Mouse (Mus musculus) layer of hippocampus, adult 18-20 months (tissue): Measurements from ENCODE around the gene Cox17. TPM values are rescaled to one million over a fixed set of nuclear protein-coding genes. Genes with fewer than 3 reads are reported as not detected.

Experiments
- DNase-seq, 2 experiments: peaks; one replicate each; pipeline ENCODE4 v3.0.0; 2022; ENCODE audit warnings: low spot score in 2 of 2
- total RNA-seq, 2 experiments: library from RNA; stranded (reverse); gene quantifications; 2 replicates each; pipeline ENCODE4 v1.2.3; 2021

The Cox17 gene
- total RNA-seq, 2 experiments from 2014 or later = 136 to 147 TPM

- peak in 1 of 2 experiments; percentile 40 for DNase-seq
Measured at GRCm38 (mm10) chr16:38392126-38392894, 45.5 kb downstream of the Cox17 start.

- DNase-seq = no peak
Measured at GRCm38 (mm10) chr16:38394191-38394618, 47.4 kb downstream of the Cox17 start.

GRCm38 (mm10) chr16:38395060-38395730 lies 48.4 kb downstream of the Cox17 start:
- DNase-seq = no peak

- no peak for DNase-seq
Measured at GRCm38 (mm10) chr16:38396155-38396554, 49.4 kb downstream of the Cox17 start.

GRCm38 (mm10) chr16:38398266-38398665 lies 51.5 kb downstream of the Cox17 start:
- DNase-seq = no peak

- no peak for DNase-seq
Measured at GRCm38 (mm10) chr16:38399076-38399475, 52.3 kb downstream of the Cox17 start.

- DNase-seq = peak in 1 of 2 experiments; percentile 21
Measured at GRCm38 (mm10) chr16:38399531-38400231, 52.9 kb downstream of the Cox17 start.

- DNase-seq = no peak
Measured at GRCm38 (mm10) chr16:38400311-38400960, 53.6 kb downstream of the Cox17 start.

GRCm38 (mm10) chr16:38401468-38401867 lies 54.7 kb downstream of the Cox17 start:
- DNase-seq = no peak

Other genes with a start within 250 kb of the Cox17 start
- gene Nr1i2, start 52.2 kb upstream of the Cox17 start, total RNA-seq = not detected
- gene Maats1, start 4.8 kb upstream of the Cox17 start, total RNA-seq = 1 to 10 TPM; 1.1 to 1.5 TPM
- not detected for gene Gm21987, start within 50 bp of the Cox17 start, total RNA-seq
- under 1 TPM; 0.20 to 0.66 TPM for gene Popdc2, start 15.2 kb downstream of the Cox17 start, total RNA-seq
- 1 to 10 TPM in 1 of 2 experiments, under 1 TPM in 1; 0.61 to 1.1 TPM for gene Pla1a, start 86.2 kb downstream of the Cox17 start, total RNA-seq
- gene Adprh, start 105.7 kb downstream of the Cox17 start, total RNA-seq = 10 to 100 TPM; 57.1 to 57.6 TPM
- gene Cd80, start 108.6 kb downstream of the Cox17 start, total RNA-seq = under 1 TPM; 0.46 to 0.50 TPM
- gene Timmdc1, start 175.7 kb downstream of the Cox17 start, total RNA-seq = 10 to 100 TPM; 29.1 to 29.5 TPM
- gene Poglut1, start 203.3 kb downstream of the Cox17 start, total RNA-seq = 10 to 100 TPM; 48.8 to 49.6 TPM
- 10 to 100 TPM; 24.4 to 24.8 TPM for gene Tmem39a, start 211.7 kb downstream of the Cox17 start, total RNA-seq